Mouse (Mus musculus): ENCODE data around the gene Gm21304. TPM values are rescaled to one million over a fixed set of nuclear protein-coding genes. Genes with fewer than 3 reads are reported as not detected.
"Not testable (repeated sequence)": the region's sequence is repeated elsewhere in the genome, so short reads cannot be mapped to it uniquely, and the experiment has no call there.

The Gm21304 gene
- polyA plus RNA-seq (2012; rRNA removed), result not detected in 2 replicates
- not detected in 2 replicates for polyA plus RNA-seq (2014; fragmentation: Nextera tagmentation; extraction: Ambion mirVana)

DNA sequence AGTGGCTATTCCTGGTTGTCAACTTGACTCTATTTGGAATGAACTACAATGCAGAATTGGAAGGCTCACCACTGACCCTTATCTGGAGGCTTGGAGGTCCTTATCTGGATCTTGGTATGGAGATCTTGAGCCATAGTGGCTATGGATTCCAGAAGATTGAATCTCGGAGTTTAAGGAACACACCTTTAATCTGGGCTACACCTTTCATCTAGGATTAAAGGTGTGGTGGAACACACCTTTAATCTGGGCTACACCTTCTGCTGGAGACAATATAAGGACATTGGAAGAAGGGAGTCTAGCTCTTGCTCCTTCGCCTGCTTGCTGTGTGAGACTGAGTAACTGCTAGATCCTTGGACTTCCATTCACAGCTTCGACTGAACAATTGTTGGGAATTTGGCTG is at the start of gene Gm21304:
Gene Gm21304 (plus strand): TSS at position 301 of the 400 bp plus-strand sequence.
- not testable (repeated sequence) for H3K4me2 ChIP-seq (replicated peaks; ENCODE audit: low read depth, low read length, severe bottlenecking); H3K27me3 ChIP-seq (ENCODE audit: control insufficient read depth, insufficient read depth, low read length); H3K4me3 ChIP-seq (replicated peaks; ENCODE audit: low read length); H3K27ac ChIP-seq (replicated peaks; ENCODE audit: low read depth, low read length); H3K9me3 ChIP-seq (ENCODE audit: control insufficient read depth, low read length); H3K4me1 ChIP-seq (ENCODE audit: control insufficient read depth, insufficient read depth, low read length); ATAC-seq (ENCODE audit: low FRiP score, low read depth); H3K9ac ChIP-seq (ENCODE audit: low read depth, low read length, severe bottlenecking); H3K36me3 ChIP-seq (ENCODE audit: control insufficient read depth, insufficient read depth, low read length); DNase-seq (ENCODE audit: low spot score)
- no CpG with 5 or more reads among the region's 3 CpGs for WGBS

DNA sequence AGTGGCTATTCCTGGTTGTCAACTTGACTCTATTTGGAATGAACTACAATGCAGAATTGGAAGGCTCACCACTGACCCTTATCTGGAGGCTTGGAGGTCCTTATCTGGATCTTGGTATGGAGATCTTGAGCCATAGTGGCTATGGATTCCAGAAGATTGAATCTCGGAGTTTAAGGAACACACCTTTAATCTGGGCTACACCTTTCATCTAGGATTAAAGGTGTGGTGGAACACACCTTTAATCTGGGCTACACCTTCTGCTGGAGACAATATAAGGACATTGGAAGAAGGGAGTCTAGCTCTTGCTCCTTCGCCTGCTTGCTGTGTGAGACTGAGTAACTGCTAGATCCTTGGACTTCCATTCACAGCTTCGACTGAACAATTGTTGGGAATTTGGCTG is 25.6 kb upstream of the Gm21304 start, which contains the start of gene Gm21293:
Gene Gm21293 (plus strand): TSS at position 301 of the 400 bp plus-strand sequence.
- H3K9ac ChIP-seq (ENCODE audit: low read depth, low read length, severe bottlenecking); H3K4me1 ChIP-seq (ENCODE audit: control insufficient read depth, insufficient read depth, low read length); H3K27ac ChIP-seq (replicated peaks; ENCODE audit: low read depth, low read length); H3K27me3 ChIP-seq (ENCODE audit: control insufficient read depth, insufficient read depth, low read length); DNase-seq (ENCODE audit: low spot score); H3K4me2 ChIP-seq (replicated peaks; ENCODE audit: low read depth, low read length, severe bottlenecking); H3K36me3 ChIP-seq (ENCODE audit: control insufficient read depth, insufficient read depth, low read length); H3K4me3 ChIP-seq (replicated peaks; ENCODE audit: low read length); H3K9me3 ChIP-seq (ENCODE audit: control insufficient read depth, low read length); ATAC-seq (ENCODE audit: low FRiP score, low read depth): not testable (repeated sequence)
- WGBS, result no CpG with 5 or more reads among the region's 3 CpGs

DNA sequence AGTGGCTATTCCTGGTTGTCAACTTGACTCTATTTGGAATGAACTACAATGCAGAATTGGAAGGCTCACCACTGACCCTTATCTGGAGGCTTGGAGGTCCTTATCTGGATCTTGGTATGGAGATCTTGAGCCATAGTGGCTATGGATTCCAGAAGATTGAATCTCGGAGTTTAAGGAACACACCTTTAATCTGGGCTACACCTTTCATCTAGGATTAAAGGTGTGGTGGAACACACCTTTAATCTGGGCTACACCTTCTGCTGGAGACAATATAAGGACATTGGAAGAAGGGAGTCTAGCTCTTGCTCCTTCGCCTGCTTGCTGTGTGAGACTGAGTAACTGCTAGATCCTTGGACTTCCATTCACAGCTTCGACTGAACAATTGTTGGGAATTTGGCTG is 17.1 kb upstream of the Gm21304 start, which contains the start of gene Gm6763:
Gene Gm6763 (plus strand): TSS at position 301 of the 400 bp plus-strand sequence.
- not testable (repeated sequence) for H3K36me3 ChIP-seq (ENCODE audit: control insufficient read depth, insufficient read depth, low read length); H3K4me2 ChIP-seq (replicated peaks; ENCODE audit: low read depth, low read length, severe bottlenecking); DNase-seq (ENCODE audit: low spot score); H3K4me3 ChIP-seq (replicated peaks; ENCODE audit: low read length); H3K9me3 ChIP-seq (ENCODE audit: control insufficient read depth, low read length); H3K9ac ChIP-seq (ENCODE audit: low read depth, low read length, severe bottlenecking); H3K27me3 ChIP-seq (ENCODE audit: control insufficient read depth, insufficient read depth, low read length); H3K4me1 ChIP-seq (ENCODE audit: control insufficient read depth, insufficient read depth, low read length); H3K27ac ChIP-seq (replicated peaks; ENCODE audit: low read depth, low read length); ATAC-seq (ENCODE audit: low FRiP score, low read depth)
- no CpG with 5 or more reads among the region's 3 CpGs for WGBS

DNA sequence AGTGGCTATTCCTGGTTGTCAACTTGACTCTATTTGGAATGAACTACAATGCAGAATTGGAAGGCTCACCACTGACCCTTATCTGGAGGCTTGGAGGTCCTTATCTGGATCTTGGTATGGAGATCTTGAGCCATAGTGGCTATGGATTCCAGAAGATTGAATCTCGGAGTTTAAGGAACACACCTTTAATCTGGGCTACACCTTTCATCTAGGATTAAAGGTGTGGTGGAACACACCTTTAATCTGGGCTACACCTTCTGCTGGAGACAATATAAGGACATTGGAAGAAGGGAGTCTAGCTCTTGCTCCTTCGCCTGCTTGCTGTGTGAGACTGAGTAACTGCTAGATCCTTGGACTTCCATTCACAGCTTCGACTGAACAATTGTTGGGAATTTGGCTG is 8.6 kb upstream of the Gm21304 start, which contains the start of gene Gm8764:
Gene Gm8764 (plus strand): TSS at position 301 of the 400 bp plus-strand sequence.
- H3K4me2 ChIP-seq (replicated peaks; ENCODE audit: low read depth, low read length, severe bottlenecking); ATAC-seq (ENCODE audit: low FRiP score, low read depth): not testable (repeated sequence)
- no CpG with 5 or more reads among the region's 3 CpGs for WGBS

DNA sequence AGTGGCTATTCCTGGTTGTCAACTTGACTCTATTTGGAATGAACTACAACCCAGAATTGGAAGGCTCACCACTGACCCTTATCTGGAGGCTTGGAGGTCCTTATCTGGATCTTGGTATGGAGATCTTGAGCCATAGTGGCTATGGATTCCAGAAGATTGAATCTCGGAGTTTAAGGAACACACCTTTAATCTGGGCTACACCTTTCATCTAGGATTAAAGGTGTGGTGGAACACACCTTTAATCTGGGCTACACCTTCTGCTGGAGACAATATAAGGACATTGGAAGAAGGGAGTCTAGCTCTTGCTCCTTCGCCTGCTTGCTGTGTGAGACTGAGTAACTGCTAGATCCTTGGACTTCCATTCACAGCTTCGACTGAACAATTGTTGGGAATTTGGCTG is 8.4 kb downstream of the Gm21304 start, which contains the start of gene Gm21312:
Gene Gm21312 (plus strand): TSS at position 301 of the 400 bp plus-strand sequence.
- no CpG with 5 or more reads among the region's 3 CpGs for WGBS
- ATAC-seq (ENCODE audit: low FRiP score, low read depth), result not testable (repeated sequence)

More for the DNA sequence above, 8.6 kb upstream of the Gm21304 start, which contains the start of gene Gm8764:
- not testable (repeated sequence) for H3K27me3 ChIP-seq (ENCODE audit: control insufficient read depth, insufficient read depth, low read length); H3K9ac ChIP-seq (ENCODE audit: low read depth, low read length, severe bottlenecking); H3K9me3 ChIP-seq (ENCODE audit: control insufficient read depth, low read length); H3K36me3 ChIP-seq (ENCODE audit: control insufficient read depth, insufficient read depth, low read length); H3K4me3 ChIP-seq (replicated peaks; ENCODE audit: low read length); H3K27ac ChIP-seq (replicated peaks; ENCODE audit: low read depth, low read length); H3K4me1 ChIP-seq (ENCODE audit: control insufficient read depth, insufficient read depth, low read length); DNase-seq (ENCODE audit: low spot score)

DNA sequence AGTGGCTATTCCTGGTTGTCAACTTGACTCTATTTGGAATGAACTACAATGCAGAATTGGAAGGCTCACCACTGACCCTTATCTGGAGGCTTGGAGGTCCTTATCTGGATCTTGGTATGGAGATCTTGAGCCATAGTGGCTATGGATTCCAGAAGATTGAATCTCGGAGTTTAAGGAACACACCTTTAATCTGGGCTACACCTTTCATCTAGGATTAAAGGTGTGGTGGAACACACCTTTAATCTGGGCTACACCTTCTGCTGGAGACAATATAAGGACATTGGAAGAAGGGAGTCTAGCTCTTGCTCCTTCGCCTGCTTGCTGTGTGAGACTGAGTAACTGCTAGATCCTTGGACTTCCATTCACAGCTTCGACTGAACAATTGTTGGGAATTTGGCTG is 16.9 kb downstream of the Gm21304 start, which contains the start of gene Gm20765:
Gene Gm20765 (plus strand): TSS at position 301 of the 400 bp plus-strand sequence.
- DNase-seq (ENCODE audit: low spot score); H3K27me3 ChIP-seq (ENCODE audit: control insufficient read depth, insufficient read depth, low read length); ATAC-seq (ENCODE audit: low FRiP score, low read depth); H3K4me3 ChIP-seq (replicated peaks; ENCODE audit: low read length); H3K36me3 ChIP-seq (ENCODE audit: control insufficient read depth, insufficient read depth, low read length); H3K27ac ChIP-seq (replicated peaks; ENCODE audit: low read depth, low read length); H3K9me3 ChIP-seq (ENCODE audit: control insufficient read depth, low read length); H3K4me1 ChIP-seq (ENCODE audit: control insufficient read depth, insufficient read depth, low read length); H3K4me2 ChIP-seq (replicated peaks; ENCODE audit: low read depth, low read length, severe bottlenecking); H3K9ac ChIP-seq (ENCODE audit: low read depth, low read length, severe bottlenecking): not testable (repeated sequence)
- WGBS, result no CpG with 5 or more reads among the region's 3 CpGs

More for the DNA sequence above, 8.4 kb downstream of the Gm21304 start, which contains the start of gene Gm21312:
- not testable (repeated sequence) for H3K4me2 ChIP-seq (replicated peaks; ENCODE audit: low read depth, low read length, severe bottlenecking); H3K27ac ChIP-seq (replicated peaks; ENCODE audit: low read depth, low read length); H3K9ac ChIP-seq (ENCODE audit: low read depth, low read length, severe bottlenecking); H3K36me3 ChIP-seq (ENCODE audit: control insufficient read depth, insufficient read depth, low read length); H3K9me3 ChIP-seq (ENCODE audit: control insufficient read depth, low read length); DNase-seq (ENCODE audit: low spot score); H3K4me3 ChIP-seq (replicated peaks; ENCODE audit: low read length); H3K4me1 ChIP-seq (ENCODE audit: control insufficient read depth, insufficient read depth, low read length); H3K27me3 ChIP-seq (ENCODE audit: control insufficient read depth, insufficient read depth, low read length)

DNA sequence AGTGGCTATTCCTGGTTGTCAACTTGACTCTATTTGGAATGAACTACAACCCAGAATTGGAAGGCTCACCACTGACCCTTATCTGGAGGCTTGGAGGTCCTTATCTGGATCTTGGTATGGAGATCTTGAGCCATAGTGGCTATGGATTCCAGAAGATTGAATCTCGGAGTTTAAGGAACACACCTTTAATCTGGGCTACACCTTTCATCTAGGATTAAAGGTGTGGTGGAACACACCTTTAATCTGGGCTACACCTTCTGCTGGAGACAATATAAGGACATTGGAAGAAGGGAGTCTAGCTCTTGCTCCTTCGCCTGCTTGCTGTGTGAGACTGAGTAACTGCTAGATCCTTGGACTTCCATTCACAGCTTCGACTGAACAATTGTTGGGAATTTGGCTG is 25.4 kb downstream of the Gm21304 start, which contains the start of gene Gm4340:
Gene Gm4340 (plus strand): TSS at position 301 of the 400 bp plus-strand sequence.
- DNase-seq (ENCODE audit: low spot score), result not testable (repeated sequence)

More for the DNA sequence above, 25.4 kb downstream of the Gm21304 start, which contains the start of gene Gm4340:
- H3K9ac ChIP-seq (ENCODE audit: low read depth, low read length, severe bottlenecking); H3K4me2 ChIP-seq (replicated peaks; ENCODE audit: low read depth, low read length, severe bottlenecking); H3K4me1 ChIP-seq (ENCODE audit: control insufficient read depth, insufficient read depth, low read length); H3K36me3 ChIP-seq (ENCODE audit: control insufficient read depth, insufficient read depth, low read length); H3K4me3 ChIP-seq (replicated peaks; ENCODE audit: low read length); H3K27me3 ChIP-seq (ENCODE audit: control insufficient read depth, insufficient read depth, low read length); H3K9me3 ChIP-seq (ENCODE audit: control insufficient read depth, low read length); ATAC-seq (ENCODE audit: low FRiP score, low read depth); H3K27ac ChIP-seq (replicated peaks; ENCODE audit: low read depth, low read length): not testable (repeated sequence)
- WGBS, result no CpG with 5 or more reads among the region's 3 CpGs
